Mouse (Mus musculus): ENCODE results near the gene Gm28635. TPM values are rescaled to one million over a fixed set of nuclear protein-coding genes. Genes with fewer than 3 reads are reported as not detected.

Gm28635 gene
- polyA plus RNA-seq (2016; fragmentation: Nextera tagmentation; extraction: Ambion mirVana): not detected in 2 replicates

- WGBS: under 1% methylated on average over 44 of the region's 44 CpGs
Measured at GRCm38 (mm10) chr2:84677968-84678880, at the start of gene Gm28635, which contains the start of gene Med19. Gene Gm28635, minus strand, starts transcription at chr2:84678041. Gene Med19, plus strand, starts transcription at chr2:84678402.

GRCm38 (mm10) chr2:84727172-84727858 is 49.5 kb upstream of the Gm28635 start, which contains the start of gene Clp1:
Gene Clp1, minus strand, starts transcription at chr2:84727350.
- peak; percentile 95 for DNase-seq (ENCODE audit: low spot score)
- peak within 1 kb of the TSS; percentile 88 for H3K27ac ChIP-seq
- WGBS: under 1% methylated on average over 39 of the region's 39 CpGs

More at GRCm38 (mm10) chr2:84677968-84678880, at the start of gene Gm28635, which contains the start of gene Med19:
- Histone ChIP-seq H3K4me3 (peak within 1 kb of the TSS; percentile 89), H3K27ac (peak within 1 kb of the TSS; percentile 85), H3K36me3 (peaks cover 57% of the 10 kb centered on the region), H3K27me3 (ENCODE audit: low read depth, poor library complexity, severe bottlenecking) (no peaks in the 10 kb centered on the region), H3K9me3 (replicated peaks) (no peaks in the 10 kb centered on the region), H3K4me1 (peaks cover 16% of the 10 kb centered on the region)
- DNase-seq (ENCODE audit: low spot score): peak; percentile 88

GRCm38 (mm10) chr2:84726716-84727115 is 48.9 kb upstream of the Gm28635 start:
- Histone ChIP-seq H3K27ac (peak overlapping the region; percentile 88), H3K36me3 (peaks cover 38% of the 10 kb centered on the region), H3K9me3 (replicated peaks) (no peaks in the 10 kb centered on the region), H3K4me3 (peak overlapping the region; percentile 66), H3K4me1 (peaks cover 22% of the 10 kb centered on the region), H3K27me3 (ENCODE audit: low read depth, poor library complexity, severe bottlenecking) (no peaks in the 10 kb centered on the region)
- WGBS: 5% methylated on average over 9 of the region's 9 CpGs
- no peak for DNase-seq (ENCODE audit: low spot score)

More at GRCm38 (mm10) chr2:84727172-84727858, 49.5 kb upstream of the Gm28635 start, which contains the start of gene Clp1:
- peaks cover 22% of the 10 kb centered on the region for H3K4me1 ChIP-seq
- H3K27me3 ChIP-seq (ENCODE audit: low read depth, poor library complexity, severe bottlenecking): no peaks in the 10 kb centered on the region
- peak within 1 kb of the TSS; percentile 66 for H3K4me3 ChIP-seq
- H3K36me3 ChIP-seq: peaks cover 33% of the 10 kb centered on the region
- no peaks in the 10 kb centered on the region for H3K9me3 ChIP-seq (replicated peaks)

GRCm38 (mm10) chr2:84725770-84726169 is 47.9 kb upstream of the Gm28635 start:
- Histone ChIP-seq H3K27me3 (ENCODE audit: low read depth, poor library complexity, severe bottlenecking) (no peaks in the 10 kb centered on the region), H3K4me3 (no peak overlapping the region), H3K9me3 (replicated peaks) (no peaks in the 10 kb centered on the region), H3K4me1 (peaks cover 22% of the 10 kb centered on the region), H3K36me3 (peaks cover 46% of the 10 kb centered on the region), H3K27ac (no peak overlapping the region)
- DNase-seq (ENCODE audit: low spot score): no peak
- whole genome bisulfite sequencing: 95% methylated on average over 10 of the region's 10 CpGs

GRCm38 (mm10) chr2:84723856-84724255 is 46.0 kb upstream of the Gm28635 start:
- no peak overlapping the region for H3K4me3 ChIP-seq
- H3K27ac ChIP-seq: no peak overlapping the region
- no peaks in the 10 kb centered on the region for H3K9me3 ChIP-seq (replicated peaks)
- H3K36me3 ChIP-seq: peaks cover 46% of the 10 kb centered on the region
- no peak for DNase-seq (ENCODE audit: low spot score)
- no peaks in the 10 kb centered on the region for H3K27me3 ChIP-seq (ENCODE audit: low read depth, poor library complexity, severe bottlenecking)
- H3K4me1 ChIP-seq: peaks cover 22% of the 10 kb centered on the region
- 94% methylated on average over 14 of the region's 14 CpGs for WGBS

- 82% methylated on average over 3 of the region's 3 CpGs for WGBS
- H3K4me1 ChIP-seq: peaks cover 15% of the 10 kb centered on the region
- H3K27ac ChIP-seq: no peak overlapping the region
- H3K9me3 ChIP-seq (replicated peaks): no peaks in the 10 kb centered on the region
- H3K4me3 ChIP-seq: no peak overlapping the region
- DNase-seq (ENCODE audit: low spot score): no peak
- H3K36me3 ChIP-seq: peaks cover 46% of the 10 kb centered on the region
- no peaks in the 10 kb centered on the region for H3K27me3 ChIP-seq (ENCODE audit: low read depth, poor library complexity, severe bottlenecking)
Measured at GRCm38 (mm10) chr2:84721182-84721581, 43.3 kb upstream of the Gm28635 start.

- no peak overlapping the region for H3K27ac ChIP-seq
- DNase-seq (ENCODE audit: low spot score): no peak
- no peak overlapping the region for H3K4me3 ChIP-seq
- H3K4me1 ChIP-seq: peaks cover 12% of the 10 kb centered on the region
- WGBS: 93% methylated on average over 2 of the region's 2 CpGs
- peaks cover 45% of the 10 kb centered on the region for H3K36me3 ChIP-seq
- no peaks in the 10 kb centered on the region for H3K9me3 ChIP-seq (replicated peaks)
- no peaks in the 10 kb centered on the region for H3K27me3 ChIP-seq (ENCODE audit: low read depth, poor library complexity, severe bottlenecking)
Measured at GRCm38 (mm10) chr2:84720718-84721117, 42.9 kb upstream of the Gm28635 start.

- Histone ChIP-seq H3K27ac (no peak overlapping the region), H3K36me3 (peaks cover 14% of the 10 kb centered on the region), H3K27me3 (ENCODE audit: low read depth, poor library complexity, severe bottlenecking) (no peaks in the 10 kb centered on the region), H3K9me3 (replicated peaks) (no peaks in the 10 kb centered on the region), H3K4me1 (peaks cover 19% of the 10 kb centered on the region), H3K4me3 (no peak overlapping the region)
- no peak for DNase-seq (ENCODE audit: low spot score)
- WGBS: 93% methylated on average over 4 of the region's 4 CpGs
Measured at GRCm38 (mm10) chr2:84717357-84717756, 39.5 kb upstream of the Gm28635 start.

- peaks cover 8% of the 10 kb centered on the region for H3K36me3 ChIP-seq
- no peaks in the 10 kb centered on the region for H3K9me3 ChIP-seq (replicated peaks)
- no peak for DNase-seq (ENCODE audit: low spot score)
- peaks cover 19% of the 10 kb centered on the region for H3K4me1 ChIP-seq
- WGBS: 40% methylated on average over 9 of the region's 9 CpGs
- H3K27me3 ChIP-seq (ENCODE audit: low read depth, poor library complexity, severe bottlenecking): no peaks in the 10 kb centered on the region
- peak overlapping the region; percentile 83 for H3K4me3 ChIP-seq
- peak overlapping the region; percentile 96 for H3K27ac ChIP-seq
Measured at GRCm38 (mm10) chr2:84716423-84717355, 38.8 kb upstream of the Gm28635 start.

- no peaks in the 10 kb centered on the region for H3K27me3 ChIP-seq (ENCODE audit: low read depth, poor library complexity, severe bottlenecking)
- H3K36me3 ChIP-seq: peaks cover 8% of the 10 kb centered on the region
- H3K4me3 ChIP-seq: peak overlapping the region; percentile 83
- WGBS: under 1% methylated on average over 33 of the region's 33 CpGs
- peak; percentile 67 for DNase-seq (ENCODE audit: low spot score)
- H3K27ac ChIP-seq: peak overlapping the region; percentile 96
- no peaks in the 10 kb centered on the region for H3K9me3 ChIP-seq (replicated peaks)
- H3K4me1 ChIP-seq: peaks cover 19% of the 10 kb centered on the region
Measured at GRCm38 (mm10) chr2:84715562-84716361, 37.9 kb upstream of the Gm28635 start.

- WGBS: under 1% methylated on average over 107 of the region's 107 CpGs
- H3K4me3 ChIP-seq: peak within 1 kb of the TSS; percentile 83
- peak within 1 kb of the TSS; percentile 96 for H3K27ac ChIP-seq
- peaks cover 19% of the 10 kb centered on the region for H3K4me1 ChIP-seq
- DNase-seq (ENCODE audit: low spot score): peak; percentile 100
- H3K9me3 ChIP-seq (replicated peaks): no peaks in the 10 kb centered on the region
- H3K36me3 ChIP-seq: peaks cover 16% of the 10 kb centered on the region
- no peaks in the 10 kb centered on the region for H3K27me3 ChIP-seq (ENCODE audit: low read depth, poor library complexity, severe bottlenecking)
Measured at GRCm38 (mm10) chr2:84714811-84715561, 37.1 kb upstream of the Gm28635 start, which contains the start of gene Zdhhc5. Gene Zdhhc5, minus strand, starts transcription at chr2:84715180.

Data from limb, embryonic 10.5 days (tissue).